ENCODE assay signal across 12 mouse cellular contexts in genomic region chr10:58369707-58370093, GRCm38 (mm10). TPM values are rescaled to one million over a fixed set of nuclear protein-coding genes. Genes with fewer than 3 reads are reported as not detected.
DNase-seq lines count a peak whose midpoint lies in the region; ATAC-seq and TF ChIP-seq lines count a peak whose summit lies in the region.
"Had no signal": no experiment of that assay in that cellular context is flagged by ENCODE, and none has a peak within 500 bp of the region (broad histone marks: within the 10 kb centered on the region; RNA-seq: fewer than 3 reads in every experiment).

No protein-coding gene starts in this region.

- peaks cover 57% of the 10 kb centered on the region for H3K4me1 ChIP-seq in heart, embryonic 16.5 days (ENCODE audit: control insufficient read depth, insufficient read depth, low read length)
- peaks cover 28 to 32% of the 10 kb centered on the region in 2 experiments for H3K4me1 ChIP-seq in MEL (ENCODE audit: control insufficient read depth in 1 of 2, insufficient read depth in 2 of 2, low read length in 2 of 2)
- H3K4me1 ChIP-seq in liver, embryonic 14.5 days (replicated peaks; ENCODE audit: control insufficient read depth in 2 of 2, insufficient read depth in 2 of 2, low read length in 1 of 2): peaks cover 65 to 68% of the 10 kb centered on the region in 2 experiments

- no peak for TF ChIP-seq CTCF in MEL (IDR thresholded peaks at IDR 0.05 in 2 of 3, conservative IDR thresholded peaks at IDR 0.05 in 1 of 3; ENCODE audit: control insufficient read depth in 1 of 3, insufficient read depth in 1 of 3, low read depth in 2 of 3, low read length in 3 of 3, poor library complexity in 1 of 3, severe bottlenecking in 1 of 3)
- no peak for TF ChIP-seq CTCF in liver, embryonic 14.5 days (IDR thresholded peaks at IDR 0.05; ENCODE audit: low read depth)

- no peak overlapping the region for H3K9ac ChIP-seq in heart, embryonic 16.5 days (ENCODE audit: low read length)
- peak overlapping the region; percentile 35; the same call in 1 of the 2 replicates for H3K9ac ChIP-seq in MEL (ENCODE audit: control insufficient read depth, low read depth, low read length, poor library complexity, severe bottlenecking)
- peak overlapping the region; percentile 1 for H3K9ac ChIP-seq in liver, embryonic 14.5 days (replicated peaks)
- H3K9ac ChIP-seq: hindbrain, embryonic 15.5 days had no signal

- peaks cover 12% of the 10 kb centered on the region for H3K79me2 ChIP-seq in MEL (ENCODE audit: control insufficient read depth, insufficient read depth, low read length, poor library complexity)

- TF ChIP-seq RAD21 in MEL (IDR thresholded peaks at IDR 0.05; ENCODE audit: low read depth, low read length): no peak

- no peak overlapping the region for H3K4me3 ChIP-seq in heart, embryonic 16.5 days (ENCODE audit: low read length)
- H3K4me3 ChIP-seq in MEL (ENCODE audit: control insufficient read depth in 1 of 2, insufficient read depth in 1 of 2, low read depth in 2 of 2, low read length in 2 of 2): no peak overlapping the region
- no peak overlapping the region for H3K4me3 ChIP-seq in liver, embryonic 14.5 days (ENCODE audit: insufficient read depth in 1 of 2, low read depth in 2 of 2, low read length in 2 of 2)
- H3K4me3 ChIP-seq: gastrocnemius, adult 2 months; hindbrain, embryonic 15.5 days had no signal

- no peak for ATAC-seq in heart, embryonic 16.5 days (replicated peaks; ENCODE audit: extremely low read depth, insufficient read depth, low FRiP score)
- ATAC-seq in liver, embryonic 14.5 days (ENCODE audit: insufficient read depth): peak; percentile 79

- H3K9me3 ChIP-seq in heart, embryonic 16.5 days (replicated peaks; ENCODE audit: control insufficient read depth, low read length): no peaks in the 10 kb centered on the region
- no peaks in the 10 kb centered on the region for H3K9me3 ChIP-seq in MEL (replicated peaks; ENCODE audit: insufficient read depth, low read length)
- H3K9me3 ChIP-seq in liver, embryonic 14.5 days (ENCODE audit: control insufficient read depth, low read length): no peaks in the 10 kb centered on the region
- H3K9me3 ChIP-seq: hindbrain, embryonic 15.5 days had no signal

- DNase-seq in heart, adult 18-20 months: no peak
- DNase-seq in CD4-positive helper T cell, adult 2 months (ENCODE audit: low read depth, low spot score): peak; percentile 28
- DNase-seq in MEL (ENCODE audit: low read depth, low spot score): peak; percentile 44
- no peak for DNase-seq in liver, embryonic 14.5 days (ENCODE audit: low read depth in 3 of 3, low spot score in 3 of 3)
- DNase-seq in testis, postnatal 10 days (ENCODE audit: low spot score): no peak
- DNase-seq in spleen, postnatal 10 days (ENCODE audit: low spot score in 2 of 2): no peak
- DNase-seq in left cerebral cortex, postnatal 25 days (ENCODE audit: low spot score in 2 of 2): no peak
- DNase-seq: cerebellum, postnatal 25 days; gastrocnemius, adult 2 months; lung, postnatal 14 days had no signal

- peak overlapping the region; percentile 81 for H3K27ac ChIP-seq in heart, embryonic 16.5 days (ENCODE audit: low read length)
- H3K27ac ChIP-seq in MEL (ENCODE audit: control insufficient read depth, low read depth, low read length): peak overlapping the region; percentile 85
- H3K27ac ChIP-seq in liver, embryonic 14.5 days: peak overlapping the region; percentile 95
- H3K27ac ChIP-seq: hindbrain, embryonic 15.5 days had no signal

- 9% methylated on average over 3 of the region's 3 CpGs for WGBS in heart, embryonic 16.5 days
- WGBS in liver, embryonic 14.5 days (ENCODE audit: insufficient replicate concordance): 2% methylated on average over 3 of the region's 3 CpGs

- TF ChIP-seq EP300 in MEL (IDR thresholded peaks at IDR 0.05; ENCODE audit: low read depth in 1 of 2, low read length in 2 of 2): peak; percentile 41 to 61
- peak; percentile 71 for TF ChIP-seq EP300 in liver, embryonic 14.5 days (IDR thresholded peaks at IDR 0.05; ENCODE audit: low read depth)

- no peak overlapping the region for H3K4me2 ChIP-seq in heart, embryonic 16.5 days (ENCODE audit: low read depth, low read length)
- peak overlapping the region; percentile 74 for H3K4me2 ChIP-seq in liver, embryonic 14.5 days (ENCODE audit: low read depth)
- H3K4me2 ChIP-seq: hindbrain, embryonic 15.5 days had no signal

- no peak for TF ChIP-seq POLR2A in MEL (IDR thresholded peaks at IDR 0.05; ENCODE audit: control insufficient read depth in 1 of 2, insufficient read depth in 1 of 2, low read depth in 1 of 2, low read length in 2 of 2, poor library complexity in 1 of 2)

- no peaks in the 10 kb centered on the region for H3K27me3 ChIP-seq in heart, embryonic 16.5 days (ENCODE audit: control insufficient read depth, insufficient read depth, low read length)
- no peaks in the 10 kb centered on the region for H3K27me3 ChIP-seq in MEL (ENCODE audit: control insufficient read depth in 1 of 2, insufficient read depth in 2 of 2, low read length in 2 of 2)
- H3K27me3 ChIP-seq in liver, embryonic 14.5 days (ENCODE audit: control insufficient read depth, insufficient read depth, low read length): no peaks in the 10 kb centered on the region
- H3K27me3 ChIP-seq: hindbrain, embryonic 15.5 days had no signal

- H3K36me3 ChIP-seq in heart, embryonic 16.5 days (ENCODE audit: control insufficient read depth, insufficient read depth): no peaks in the 10 kb centered on the region
- peaks cover 0 to 53% of the 10 kb centered on the region in 2 experiments; a peak in 2 of 4 replicates for H3K36me3 ChIP-seq in MEL (ENCODE audit: control insufficient read depth in 1 of 2, insufficient read depth in 2 of 2, low read length in 2 of 2)
- H3K36me3 ChIP-seq in liver, embryonic 14.5 days (replicated peaks; ENCODE audit: control insufficient read depth, insufficient read depth, low read depth): no peaks in the 10 kb centered on the region; the same call in 1 of the 2 replicates
- H3K36me3 ChIP-seq: hindbrain, embryonic 15.5 days had no signal

- intact Hi-C loops in left cerebral cortex, postnatal 25 days (cut with DNase I): loop anchor here (1.0 kb wide), 1 partner anchor 14 kb away; no protein-coding TSS in a partner anchor

TF ChIP-seq in MEL, 35 proteins besides CTCF, POLR2A, EP300 and RAD21:
- TF ChIP-seq GATA1 (IDR thresholded peaks at IDR 0.05; ENCODE audit: low read depth, low read length) (peak; percentile 54), E2F4 (IDR thresholded peaks at IDR 0.05; ENCODE audit: borderline replicate concordance, low read depth, low read length) (no peak), TAL1 (IDR thresholded peaks at IDR 0.05; ENCODE audit: low read length) (peak; percentile 14; the same call in 1 of the 2 replicates), SIN3A (IDR thresholded peaks at IDR 0.05; ENCODE audit: low read length) (0 out of 2 replicates have a peak, but pooled peaks have one; percentile 8), TCF12 (IDR thresholded peaks at IDR 0.05; ENCODE audit: low read depth, low read length) (peak; percentile 77), MAZ (IDR thresholded peaks at IDR 0.05; ENCODE audit: low read depth, low read length) (peak; percentile 67; the same call in 1 of the 2 replicates), HCFC1 (IDR thresholded peaks at IDR 0.05; ENCODE audit: low read depth, low read length) (no peak)

RNA-seq across cellular contexts. Expression of gene Lims1, which starts 46.4 kb away (rescaled TPM):
- polyA plus RNA-seq in heart, embryonic 16.5 days (2015; fragmentation: Nextera tagmentation; extraction: Ambion mirVana): 163 and 185 TPM in 2 replicates
- 100 to 1,000 TPM; 142 to 163 TPM for total RNA-seq in heart, adult 18-20 months (2021)
- total RNA-seq in MEL (2012; rRNA removed): 28.5 and 32.4 TPM in 2 replicates
- 10 to 100 TPM in 1 of 2 experiments, not detected in 1; 24.9 TPM for polyA plus RNA-seq in MEL (2012; ENCODE audit: insufficient read depth in 1 of 2, insufficient read length in 2 of 2, low read depth in 1 of 2, low replicate concordance in 2 of 2, missing spikeins in 1 of 2)
- 14.4 and 20.9 TPM in 2 replicates for polyA plus RNA-seq in liver, embryonic 14.5 days (2012; rRNA removed)
- polyA plus RNA-seq in liver, embryonic 14.5 days (2014; fragmentation: Nextera tagmentation; extraction: Ambion mirVana): 69.0 and 77.5 TPM in 2 replicates
- 10 to 100 TPM; 23.5 to 26.7 TPM for total RNA-seq in left cerebral cortex, postnatal 25 days (2021)

Comparison
In these comparisons a context has a peak if more than half of its experiments do, and no peak if none do; other contexts are left out.
1. DNase-seq: peak in CD4-positive helper T cell, adult 2 months (single experiment) and MEL (single experiment); none in heart, adult 18-20 months (0 of 2), liver, embryonic 14.5 days (0 of 3), testis, postnatal 10 days (single experiment), spleen, postnatal 10 days (0 of 2) and left cerebral cortex, postnatal 25 days (0 of 2).
2. Peak in every context shown above with its lines, with median percentiles within 50 percentile points of each other: H3K27ac ChIP-seq.